Mouse (Mus musculus): ENCODE measurements around the gene Pex12.
"Not testable (repeated sequence)": the region's sequence is repeated elsewhere in the genome, so short reads cannot be mapped to it uniquely, and the experiment has no call there.

The Pex12 gene

GRCm38 (mm10) chr11:83302526-83303251 is at the start of gene Pex12:
Gene Pex12, minus strand, starts transcription at chr11:83302586.
- DNase-seq, result peak; percentile 92

- no peak for DNase-seq
Measured at GRCm38 (mm10) chr11:83341716-83342245, 39.4 kb upstream of the Pex12 start.

GRCm38 (mm10) chr11:83339705-83340104 is 37.3 kb upstream of the Pex12 start:
- no peak for DNase-seq

GRCm38 (mm10) chr11:83335826-83336225 is 33.4 kb upstream of the Pex12 start:
- DNase-seq, result no peak

- peak; percentile 63 for DNase-seq
Measured at GRCm38 (mm10) chr11:83327427-83327826, 25.0 kb upstream of the Pex12 start.

DNA sequence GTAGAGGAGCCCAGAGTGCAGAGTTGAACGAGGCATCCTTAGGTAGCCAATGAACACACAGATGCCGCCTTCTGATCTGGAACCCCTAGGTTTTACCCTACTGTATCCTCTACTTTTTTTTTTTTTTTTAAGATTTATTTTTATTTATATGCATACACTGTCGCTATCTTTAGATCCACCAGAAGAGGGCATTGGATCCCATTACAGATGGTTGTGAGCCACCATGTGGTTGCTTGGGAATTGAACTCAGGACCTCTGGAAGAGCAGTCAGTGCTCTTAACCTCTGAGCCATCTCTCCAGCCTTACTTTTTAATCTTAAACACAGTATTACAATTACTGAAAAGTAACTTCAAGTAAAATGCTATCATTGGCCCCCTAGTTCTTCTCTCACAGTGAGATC is 24.3 kb upstream of the Pex12 start:
- not testable (repeated sequence) for DNase-seq

DNA sequence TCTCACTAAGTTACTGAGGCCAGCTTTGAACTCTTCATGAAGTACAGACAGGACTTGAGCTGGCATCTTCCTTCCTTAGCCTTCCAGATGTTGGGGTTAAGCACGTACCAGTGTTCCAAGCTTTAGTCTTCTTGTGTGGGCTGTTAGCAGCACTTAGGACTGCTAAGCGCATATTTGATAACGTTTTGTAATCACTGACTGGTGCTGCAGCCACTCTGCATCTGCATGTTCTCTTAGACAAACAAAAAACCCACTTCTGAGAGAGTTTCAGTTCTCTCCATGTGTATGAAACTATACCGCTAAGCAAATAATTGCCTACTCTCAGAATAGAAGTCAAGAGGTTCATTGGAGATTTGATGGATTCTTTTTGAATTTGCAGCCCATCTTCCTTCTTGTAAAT is 16.7 kb upstream of the Pex12 start:
- DNase-seq, result no peak

- DNase-seq, result no peak
Measured at GRCm38 (mm10) chr11:83312471-83312870, 10.1 kb upstream of the Pex12 start.

- no peak for DNase-seq
Measured at GRCm38 (mm10) chr11:83306700-83307253, 4.4 kb upstream of the Pex12 start.

- no peak for DNase-seq
Measured at GRCm38 (mm10) chr11:83304485-83304884, 2.1 kb upstream of the Pex12 start.

DNA sequence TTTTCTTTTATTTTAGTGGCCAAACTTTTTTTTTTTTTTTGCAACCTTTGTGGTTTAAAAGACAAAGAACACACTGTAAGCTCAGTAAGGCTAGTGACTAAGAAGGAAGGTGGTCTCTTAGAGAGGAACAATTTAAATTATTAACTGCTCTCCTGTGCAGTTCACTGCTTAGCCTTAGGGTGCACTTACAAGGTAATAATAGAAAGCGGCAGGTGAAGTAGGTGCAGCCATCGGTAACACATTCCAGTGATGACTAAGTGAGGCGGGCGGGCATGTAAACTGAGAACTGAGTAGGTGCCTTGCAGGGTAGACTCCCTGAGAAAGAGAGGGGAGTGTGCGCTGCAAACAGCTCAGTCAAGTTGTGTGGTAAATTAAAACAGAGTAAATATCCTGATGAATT is 1.4 kb upstream of the Pex12 start:
- DNase-seq, result no peak

DNA sequence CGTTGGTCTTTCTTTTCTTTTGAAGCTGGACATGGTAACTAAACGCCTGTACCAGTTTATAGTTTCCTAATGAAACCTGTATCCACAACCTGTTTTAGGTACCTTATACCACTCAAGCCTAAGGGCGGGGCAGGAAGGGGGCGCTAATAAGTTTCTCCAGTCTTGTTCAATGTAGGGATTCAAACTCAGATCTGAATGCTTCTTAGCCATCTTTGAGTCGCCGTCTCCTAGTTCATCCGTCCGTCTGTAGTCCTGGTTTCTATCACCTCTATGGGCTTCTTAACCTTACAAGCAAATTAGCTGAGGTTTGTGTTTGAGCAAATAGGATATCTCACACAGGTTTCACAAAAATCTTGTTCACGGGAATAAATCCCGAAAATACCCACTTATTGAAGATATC is 262 bp downstream of the Pex12 start:
- DNase-seq, result peak; percentile 61

GRCm38 (mm10) chr11:83301431-83301831 is 955 bp downstream of the Pex12 start:
- DNase-seq, result no peak

DNA sequence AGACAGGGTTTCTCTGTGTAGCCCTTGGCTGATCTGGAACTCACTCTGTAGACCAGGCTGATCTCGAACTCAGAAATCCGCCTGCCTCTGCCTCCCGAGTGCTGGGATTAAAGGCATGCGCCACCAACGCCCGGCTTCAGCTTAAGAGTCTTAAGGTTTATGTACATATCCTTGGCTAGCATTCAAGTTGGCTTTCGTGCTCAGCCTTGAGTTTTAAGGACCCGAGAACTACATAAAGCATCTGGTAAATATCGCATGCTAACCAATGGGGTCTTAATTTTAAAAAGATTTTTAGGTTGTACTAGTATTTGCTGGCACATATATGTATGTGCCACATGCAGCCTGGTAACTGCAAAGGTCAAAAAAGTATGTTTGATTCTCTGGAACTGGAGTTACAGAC is 2.7 kb downstream of the Pex12 start:
- DNase-seq, result no peak

- DNase-seq, result peak; percentile 92
Measured at GRCm38 (mm10) chr11:83298225-83299195, 3.9 kb downstream of the Pex12 start, which contains the start of gene Ap2b1. Gene Ap2b1, plus strand, starts transcription at chr11:83299024.

GRCm38 (mm10) chr11:83297816-83298215 is 4.6 kb downstream of the Pex12 start:
- DNase-seq, result peak; percentile 32

DNA sequence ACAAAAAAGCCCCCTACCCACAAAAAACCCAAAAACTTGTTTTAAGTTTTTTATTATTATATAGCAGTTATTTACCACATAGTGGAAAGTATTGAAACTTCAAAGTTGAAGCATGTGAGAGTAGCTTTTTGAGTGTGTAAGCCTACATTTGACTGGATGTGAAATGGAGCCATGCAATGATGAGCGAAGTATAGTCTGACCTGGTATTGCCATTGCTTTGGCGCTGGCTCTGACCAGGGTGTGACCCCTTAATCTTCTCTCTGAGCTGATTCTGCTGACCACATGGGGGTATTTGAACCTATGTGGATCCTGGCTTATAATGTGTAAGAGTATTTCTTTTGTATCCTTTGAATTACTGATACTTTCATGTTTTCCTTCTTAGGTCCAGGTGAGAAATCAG is 8.3 kb downstream of the Pex12 start:
- no peak for DNase-seq

DNA sequence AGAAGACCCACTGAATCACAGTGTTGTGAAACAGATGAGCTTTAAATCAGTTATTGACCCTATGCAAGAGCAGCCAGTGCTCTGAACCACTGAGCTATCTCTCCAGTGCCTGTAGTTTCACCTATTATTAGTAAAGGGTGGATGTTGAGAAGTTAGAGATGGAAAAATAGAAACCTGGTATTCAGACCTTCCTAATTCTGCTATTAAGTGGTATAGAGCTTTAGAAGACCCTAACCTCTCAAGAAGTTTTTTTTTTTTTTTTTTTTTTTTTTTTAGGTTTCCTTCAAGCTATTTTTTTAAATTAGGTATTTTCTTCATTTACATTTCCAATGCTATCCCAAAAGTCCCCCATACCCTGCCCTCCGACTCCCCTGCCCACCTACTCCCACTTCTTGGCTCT is 9.2 kb downstream of the Pex12 start:
- no peak for DNase-seq

DNA sequence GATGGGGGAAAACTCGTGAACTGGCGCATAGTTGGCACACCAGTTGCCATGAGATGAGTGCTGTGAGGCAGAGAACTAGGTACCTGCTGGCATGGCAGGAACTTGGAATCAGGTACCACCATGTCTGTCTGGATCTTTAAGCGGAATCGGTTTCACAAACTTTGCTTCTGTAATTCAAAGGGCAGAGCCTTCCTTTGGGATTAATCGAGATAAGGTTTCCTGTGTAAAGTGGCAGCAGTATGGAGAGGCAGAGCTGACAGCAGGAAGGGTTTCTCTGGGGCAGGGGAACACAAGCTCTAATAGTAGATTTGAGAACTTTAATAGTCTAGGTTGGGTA is 10.2 kb downstream of the Pex12 start:
- no peak for DNase-seq

- DNase-seq, result peak; percentile 96
Measured at GRCm38 (mm10) chr11:83291375-83292250, 10.8 kb downstream of the Pex12 start.

- DNase-seq, result no peak
Measured at GRCm38 (mm10) chr11:83289633-83290032, 12.8 kb downstream of the Pex12 start.

- no peak for DNase-seq
Measured at GRCm38 (mm10) chr11:83289036-83289435, 13.3 kb downstream of the Pex12 start.

All from liver (tissue).